Mouse (Mus musculus) brain, adult 2 months (tissue): Measurements from ENCODE around the gene B230104I21Rik.

Experiments
- DNase-seq: peaks from one replicate; pipeline ENCODE4 v3.0.0; 2011; ENCODE audit warnings: low read depth, low spot score

The B230104I21Rik gene

DNA sequence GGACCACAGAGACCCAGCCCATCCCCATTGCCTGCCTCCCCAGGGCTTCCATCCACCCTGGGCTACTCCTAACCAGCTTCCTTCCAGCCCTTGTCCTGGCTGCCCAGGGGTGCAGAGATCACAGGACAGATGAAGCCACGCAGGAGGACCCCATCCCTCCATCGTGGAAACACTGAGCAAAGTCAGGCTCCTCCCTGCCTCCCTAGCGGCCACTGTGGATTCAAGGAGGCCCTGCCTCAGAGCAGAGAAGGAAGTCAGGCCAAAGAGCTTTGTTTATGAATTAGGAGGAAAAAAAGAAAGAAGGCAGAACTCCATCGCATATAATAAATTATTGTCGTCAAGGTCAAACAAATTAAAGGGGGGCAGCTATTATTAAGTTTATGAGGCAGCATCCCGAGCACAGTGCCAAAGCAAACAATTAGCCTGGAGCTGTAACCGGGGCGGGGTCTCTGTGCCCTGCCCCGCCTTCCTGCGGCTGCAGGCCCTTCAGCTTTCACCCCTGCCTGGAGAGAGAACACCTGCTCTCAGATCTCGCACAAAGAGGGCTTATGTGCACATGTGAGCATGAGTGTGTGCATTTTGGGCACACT lies 12.4 kb downstream of the B230104I21Rik start:
- DNase-seq = no peak

DNA sequence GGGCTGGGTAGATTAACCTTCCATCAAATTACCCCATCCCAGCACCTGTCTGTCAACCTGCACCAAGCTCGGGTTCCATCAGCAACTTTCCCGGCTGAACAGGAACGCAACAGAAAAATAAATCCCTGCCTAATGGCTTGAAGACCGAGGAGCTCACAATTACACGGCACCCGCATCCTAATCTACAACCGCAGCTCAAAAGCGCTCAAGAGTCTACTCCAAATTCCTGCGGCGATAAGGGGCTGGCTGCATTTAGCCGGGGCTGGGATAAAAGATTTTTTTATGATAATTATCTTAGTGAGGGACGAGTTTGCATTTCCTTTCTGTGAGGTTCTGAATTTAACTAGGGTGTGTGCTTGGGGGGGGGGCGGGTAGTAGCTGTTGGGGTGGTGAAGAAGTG lies 16.3 kb downstream of the B230104I21Rik start:
- DNase-seq = no peak

GRCm38 (mm10) chr4:154355408-154355807 lies 19.5 kb downstream of the B230104I21Rik start:
- DNase-seq = no peak

- DNase-seq = no peak
Observed at GRCm38 (mm10) chr4:154358370-154358769, 22.4 kb downstream of the B230104I21Rik start.

DNA sequence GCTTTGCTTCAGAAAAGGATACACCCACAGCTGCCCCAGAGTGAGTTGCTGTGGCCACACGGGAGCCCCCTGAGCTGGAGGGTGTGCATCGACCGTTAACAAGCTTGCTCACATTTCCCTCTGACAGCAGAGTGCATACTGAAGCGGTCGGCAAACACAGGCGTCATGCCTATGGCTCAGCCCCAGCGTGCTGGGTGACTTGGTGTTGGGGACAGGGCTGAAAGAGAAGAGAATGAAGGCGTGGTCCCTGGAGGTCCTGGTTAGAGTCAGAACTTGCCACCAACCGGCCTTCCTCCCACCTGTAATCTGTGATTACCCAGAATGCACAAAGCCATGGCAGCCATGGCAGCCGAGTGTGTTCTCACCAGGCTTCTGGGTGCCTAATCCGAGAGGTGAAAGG lies 22.9 kb downstream of the B230104I21Rik start:
- no peak for DNase-seq

GRCm38 (mm10) chr4:154359762-154360300 lies 23.9 kb downstream of the B230104I21Rik start:
- no peak for DNase-seq

DNA sequence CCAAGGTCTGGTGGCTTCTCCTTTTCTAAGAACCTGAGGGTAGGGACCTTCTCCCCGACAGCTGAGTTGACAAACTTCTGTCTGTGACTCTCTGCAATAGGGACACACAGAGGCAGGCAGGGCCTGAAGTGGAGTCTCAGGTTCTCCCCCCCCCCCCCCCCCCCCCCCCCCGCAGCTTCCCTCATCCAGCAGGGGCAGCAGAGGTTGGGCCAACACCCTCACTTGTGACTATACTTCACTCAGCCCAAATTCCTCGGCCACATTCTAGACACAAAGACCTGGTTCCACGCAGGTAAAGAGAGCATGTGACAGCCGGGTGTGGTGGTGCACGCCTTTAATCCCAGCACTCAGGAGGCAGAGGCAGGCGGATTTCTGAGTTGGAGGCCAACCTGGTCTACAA lies 24.5 kb downstream of the B230104I21Rik start:
- no peak for DNase-seq

DNA sequence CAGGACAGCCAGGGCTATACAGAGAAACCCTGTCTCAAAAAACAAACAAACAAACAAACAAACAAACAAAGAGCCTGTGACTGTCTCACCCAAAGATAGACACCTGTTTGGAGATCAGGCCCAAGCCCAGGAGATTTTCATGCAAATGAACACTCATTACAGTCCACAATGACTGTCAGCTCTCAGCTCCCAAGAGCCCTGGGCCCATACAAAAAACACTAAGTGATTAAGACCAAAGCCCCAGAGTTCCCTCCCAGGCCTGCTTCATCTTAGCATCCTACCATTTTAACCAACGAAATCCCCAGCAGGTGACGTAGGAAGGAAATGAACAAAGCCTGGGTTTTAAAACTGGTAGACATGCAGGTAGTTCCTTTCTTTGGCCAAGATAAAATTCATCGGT lies 24.9 kb downstream of the B230104I21Rik start:
- no peak for DNase-seq

DNA sequence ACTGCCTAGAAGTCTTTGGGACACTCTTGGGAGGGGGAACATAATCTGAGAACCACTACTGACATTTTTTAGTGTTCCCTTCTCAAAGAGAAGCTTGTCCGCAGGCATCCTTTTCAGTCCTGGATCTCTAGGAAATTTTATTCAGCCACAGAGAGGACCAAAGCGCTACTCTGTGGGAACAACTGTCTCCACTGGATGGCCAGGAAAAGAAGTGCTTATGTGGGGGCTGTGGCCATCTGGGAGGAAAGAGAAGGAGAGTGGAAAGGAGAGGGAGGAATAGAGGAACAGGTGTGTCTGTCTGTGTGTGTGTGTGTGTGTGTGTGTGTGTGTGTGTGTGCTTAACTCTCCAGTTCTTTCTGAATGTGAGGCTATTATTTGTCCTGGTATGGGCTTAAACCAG lies 28.8 kb downstream of the B230104I21Rik start:
- peak; percentile 54 for DNase-seq

DNA sequence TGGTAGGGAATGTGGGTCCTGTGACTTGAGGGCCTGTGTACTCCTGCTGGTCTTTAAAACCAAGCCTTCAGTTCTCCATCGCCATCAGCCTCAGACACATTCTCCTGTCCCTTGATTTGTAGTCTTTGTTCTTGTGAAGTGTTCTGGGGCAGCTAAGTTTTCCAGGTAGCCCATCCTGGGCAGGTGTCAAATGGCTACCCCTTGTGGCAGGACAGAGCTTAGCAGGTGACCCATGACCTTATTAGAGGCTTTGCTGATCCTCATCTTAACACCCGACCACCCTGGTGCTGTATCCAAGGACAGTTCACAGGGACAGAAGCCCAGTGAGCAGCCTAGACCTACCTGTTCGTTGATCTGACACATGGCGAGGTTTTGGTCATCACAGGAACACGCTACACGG lies 30.9 kb downstream of the B230104I21Rik start:
- DNase-seq = no peak

DNA sequence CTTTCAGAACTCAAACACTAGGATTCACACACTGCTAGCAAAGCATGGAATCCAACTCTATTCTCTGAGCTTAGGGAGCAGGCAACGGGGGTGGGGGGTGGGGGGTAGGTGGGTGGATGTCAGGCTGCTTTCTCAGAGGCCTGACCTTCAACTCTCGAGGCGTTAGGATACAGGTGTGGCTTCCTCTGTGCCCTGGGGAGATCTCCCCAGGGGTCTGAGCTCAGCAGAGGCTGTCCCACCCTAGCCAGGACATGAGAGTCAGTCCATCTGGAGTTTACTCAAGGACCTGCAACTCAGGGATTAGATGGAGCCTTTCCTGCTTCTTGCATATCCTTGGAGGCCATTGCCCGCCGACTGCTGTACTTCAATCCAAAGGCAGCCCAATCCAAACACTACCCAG lies 33.2 kb downstream of the B230104I21Rik start:
- DNase-seq = no peak

DNA sequence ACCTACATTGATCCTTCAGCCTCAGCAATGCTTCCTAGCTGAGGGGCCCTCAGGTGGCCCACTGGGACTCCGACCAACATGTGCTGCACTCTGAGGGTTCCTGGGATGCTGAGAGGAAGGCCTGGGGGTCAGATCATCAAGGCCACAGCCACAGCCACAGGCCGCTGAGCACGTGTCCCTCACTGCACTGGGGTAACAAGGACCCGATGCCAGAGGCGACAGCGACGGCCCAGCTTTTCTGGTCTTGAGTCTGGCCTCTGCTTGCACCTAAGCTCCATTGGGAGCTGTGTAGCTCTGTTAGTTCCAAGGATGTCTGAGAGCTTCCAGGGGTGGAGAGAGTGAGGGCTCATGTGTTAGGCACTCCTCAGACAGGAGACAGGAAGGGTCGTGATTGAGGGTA lies 34.9 kb downstream of the B230104I21Rik start:
- no peak for DNase-seq

DNA sequence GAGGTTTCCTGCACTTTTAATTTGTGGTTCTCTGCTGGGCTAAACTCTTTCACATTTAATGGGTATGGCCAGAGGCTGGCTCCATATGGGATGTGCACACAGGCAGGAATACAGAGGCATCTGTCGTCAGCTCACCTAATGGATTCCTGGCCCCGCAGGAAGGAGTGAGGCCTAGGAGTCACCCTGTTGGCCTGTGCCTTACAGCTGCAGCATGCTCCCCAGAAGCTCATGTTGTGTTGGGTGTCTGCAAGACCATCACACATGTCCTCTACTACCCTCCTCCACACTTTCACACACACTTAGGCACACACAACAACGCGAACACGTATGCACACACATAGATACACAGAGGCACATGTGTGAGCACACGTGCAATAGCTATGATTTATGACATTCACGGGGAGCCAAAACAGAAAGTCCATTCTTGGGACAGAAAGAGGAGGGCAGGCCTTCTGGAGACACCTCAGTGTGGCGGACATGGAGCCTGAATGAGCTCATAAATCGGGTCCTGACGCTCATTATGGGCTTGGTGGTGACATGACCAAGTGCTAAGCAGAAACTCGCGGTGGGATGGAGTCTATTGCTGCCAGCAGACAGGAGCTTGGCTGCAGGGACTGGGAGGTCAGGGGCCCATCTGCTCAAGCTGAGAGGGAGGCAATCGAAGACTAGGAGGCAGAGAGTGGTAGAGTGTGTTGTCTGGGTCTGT lies 35.8 kb downstream of the B230104I21Rik start:
- DNase-seq = no peak

GRCm38 (mm10) chr4:154375939-154376625 lies 40.2 kb downstream of the B230104I21Rik start:
- no peak for DNase-seq

DNA sequence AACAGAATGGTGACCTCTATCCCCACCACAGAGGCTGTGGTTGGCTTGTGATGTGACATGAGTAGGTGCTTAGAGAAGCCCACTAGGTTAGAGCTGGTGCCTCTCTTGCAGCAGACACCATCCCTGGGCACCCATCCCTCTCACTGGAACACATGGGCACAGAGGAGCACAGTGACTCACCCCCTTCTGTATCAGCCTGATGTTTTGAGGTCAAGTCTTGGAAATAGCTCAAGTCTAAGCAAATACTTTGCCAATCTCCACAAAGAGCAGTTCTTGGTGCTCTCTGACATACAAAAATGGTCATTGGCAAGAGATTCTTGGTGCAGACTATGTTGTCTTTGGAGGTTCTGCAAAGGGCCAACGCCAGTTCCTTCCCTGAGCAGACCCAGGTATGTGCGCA lies 42.9 kb downstream of the B230104I21Rik start:
- DNase-seq = no peak

DNA sequence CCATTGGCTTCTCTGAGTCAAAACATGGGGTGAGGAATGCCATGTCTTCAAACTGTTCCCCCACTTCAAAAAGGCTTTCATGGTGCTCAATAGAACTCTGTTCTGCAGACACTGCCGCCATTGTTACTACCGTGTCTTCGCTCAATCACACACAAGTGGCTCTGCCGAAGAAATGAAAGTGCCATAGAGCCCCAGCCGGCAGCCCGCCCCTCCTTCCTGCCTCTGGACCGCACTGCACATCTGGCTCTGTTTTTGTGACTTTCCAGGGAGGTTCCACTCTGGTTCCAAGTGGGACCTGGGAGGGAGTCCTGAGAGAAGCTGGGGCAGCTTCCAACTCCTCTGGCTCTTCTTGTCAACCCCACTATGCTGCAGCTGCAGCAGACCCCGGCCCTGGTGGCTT lies 49.3 kb downstream of the B230104I21Rik start:
- peak; percentile 31 for DNase-seq

- DNase-seq = no peak
Observed at GRCm38 (mm10) chr4:154385918-154386317, 50.0 kb downstream of the B230104I21Rik start.

GRCm38 (mm10) chr4:154386810-154387209 lies 50.9 kb downstream of the B230104I21Rik start:
- DNase-seq = no peak

DNA sequence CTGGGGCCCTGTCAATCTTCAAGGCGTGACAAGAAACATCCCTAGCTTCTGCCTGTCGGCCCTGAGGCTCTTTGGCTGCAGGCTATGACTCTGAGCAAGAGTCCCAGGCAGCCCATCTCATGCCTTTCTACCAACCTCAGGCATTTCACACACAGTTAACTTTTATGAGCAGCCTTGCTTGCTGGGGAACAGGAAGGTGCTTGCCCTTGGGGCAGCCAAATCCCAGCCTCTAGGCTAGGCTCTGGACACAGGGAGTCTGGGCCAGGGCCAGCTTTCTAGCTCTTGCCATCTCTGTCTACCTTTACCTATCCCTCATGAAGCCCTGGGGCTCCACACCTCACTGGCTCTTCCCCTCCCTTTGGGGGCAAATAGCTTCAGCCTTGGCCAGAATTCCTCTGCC lies 53.7 kb downstream of the B230104I21Rik start:
- no peak for DNase-seq

DNA sequence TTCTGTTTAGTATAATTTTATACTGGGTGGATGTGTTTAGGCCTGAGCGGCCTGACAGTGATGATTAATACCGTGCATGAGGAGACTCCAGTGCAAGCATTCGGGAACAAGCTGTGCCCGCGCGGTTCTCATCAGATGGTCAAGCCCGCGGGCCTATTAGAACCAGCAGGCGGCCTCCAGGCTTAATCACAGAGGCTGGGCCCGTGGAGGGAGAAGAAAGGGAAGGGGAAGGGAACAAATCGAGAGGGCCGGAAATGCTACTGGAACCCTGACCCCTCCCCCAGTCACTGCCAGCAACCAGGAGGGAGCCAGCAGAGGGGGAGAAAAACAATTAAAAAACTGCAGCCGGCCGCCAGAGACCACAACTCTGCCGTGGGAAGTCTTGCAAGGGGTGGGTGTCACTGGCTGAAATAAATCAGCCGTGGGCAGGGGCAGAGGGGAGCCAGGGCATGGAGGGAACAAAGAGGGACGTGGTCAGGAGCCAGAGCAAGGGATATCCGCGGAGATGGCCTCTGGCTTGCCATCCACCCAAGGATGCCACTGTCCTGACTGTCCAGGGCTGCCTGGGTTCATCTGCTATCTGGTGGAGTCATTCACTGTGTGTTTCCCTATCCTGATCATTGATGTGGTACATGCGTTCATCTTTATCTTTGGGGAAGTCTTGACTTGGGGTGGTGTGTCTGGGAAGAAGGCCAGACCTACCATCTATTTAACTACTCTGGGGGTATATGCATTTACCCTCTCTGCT lies 54.6 kb downstream of the B230104I21Rik start:
- peak; percentile 29 for DNase-seq

DNA sequence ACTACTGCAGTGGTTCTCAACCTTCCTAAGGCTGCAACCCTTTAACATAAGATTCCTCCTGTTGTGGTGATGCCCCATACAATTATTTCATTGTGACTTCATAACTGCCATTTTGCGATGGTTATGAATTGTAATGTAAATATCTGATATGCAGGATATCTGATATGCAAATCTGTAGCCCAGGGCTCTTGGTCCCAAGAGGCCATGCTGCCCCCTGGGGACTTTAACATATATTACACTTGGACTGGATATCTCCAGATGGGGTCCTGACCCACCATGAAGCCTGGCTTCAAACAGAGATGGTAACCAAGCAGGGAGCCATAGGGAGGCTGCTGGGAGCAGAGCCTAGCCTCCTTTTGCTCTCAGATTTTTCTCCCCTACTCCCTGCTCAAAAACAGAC lies 56.7 kb downstream of the B230104I21Rik start:
- DNase-seq = no peak
